Mouse (Mus musculus) heart, embryonic 14.5 days (tissue): ENCODE results near the gene Plch1. TPM values are rescaled to one million over a fixed set of nuclear protein-coding genes. Genes with fewer than 3 reads are reported as not detected.

Experiments used
- ATAC-seq: fragments of 200-750 bp; cut with Nextera tagmentation; 2 replicates; pipeline ENCODE4 v1.8.0; 2017; ENCODE audit warnings: low read depth, moderate TSS enrichment; ENCODE audit not compliant: insufficient number of reproducible peaks, insufficient read depth, low FRiP score
- H3K27ac ChIP-seq, 2 experiments: fragments of 200-500 bp in 1 of 2; fragments of 300-500 bp in 1 of 2; sonication (generic) in 1 of 2; replicated peaks in 1 of 2; 2 replicates each; pipeline ENCODE4 v1.5.1; 2012 to 2014; ENCODE audit warnings: low read depth in 2 of 2, low read length in 2 of 2, control low read depth in 1 of 2, mild to moderate bottlenecking in 1 of 2, mixed read lengths in 1 of 2; ENCODE audit not compliant: control insufficient read depth in 1 of 2, insufficient read depth in 1 of 2
- H3K27me3 ChIP-seq: fragments of 300-500 bp; sonication (generic); 2 replicates; pipeline ENCODE4 v1.6.1; 2014; ENCODE audit warnings: mild to moderate bottlenecking, low read length, control low read depth; ENCODE audit not compliant: control insufficient read depth, insufficient read depth
- H3K36me3 ChIP-seq: fragments of 300-500 bp; sonication (generic); 2 replicates; pipeline ENCODE4 v1.6.1; 2014; ENCODE audit warnings: mild to moderate bottlenecking, control low read depth, low read length, mixed read lengths; ENCODE audit not compliant: control insufficient read depth, insufficient read depth
- H3K4me1 ChIP-seq, 2 experiments: fragments of 200-500 bp in 1 of 2; fragments of 300-500 bp in 1 of 2; sonication (generic) in 1 of 2; 2 replicates each; pipeline ENCODE4 v1.6.1; 2012 to 2014; ENCODE audit warnings: low read length in 2 of 2, control low read depth in 1 of 2, mixed read lengths in 1 of 2; ENCODE audit not compliant: control insufficient read depth in 2 of 2, insufficient read depth in 2 of 2
- H3K4me2 ChIP-seq: fragments of 300-500 bp; sonication (generic); 2 replicates; pipeline ENCODE4 v1.6.1; 2014; ENCODE audit warnings: mild to moderate bottlenecking, low read length
- H3K4me3 ChIP-seq, 2 experiments: fragments of 200-500 bp in 1 of 2; fragments of 300-500 bp in 1 of 2; sonication (generic) in 1 of 2; 2 replicates each; pipeline ENCODE4 v1.5.1; 2012 to 2014; ENCODE audit warnings: low read length in 2 of 2, mild to moderate bottlenecking in 2 of 2, control low read depth in 1 of 2, low read depth in 1 of 2, moderate library complexity in 1 of 2; ENCODE audit not compliant: control insufficient read depth in 1 of 2, insufficient read depth in 1 of 2
- H3K9ac ChIP-seq: fragments of 300-500 bp; sonication (generic); 2 replicates; pipeline ENCODE4 v1.6.1; 2014; ENCODE audit warnings: mild to moderate bottlenecking, low read length
- H3K9me3 ChIP-seq: fragments of 300-500 bp; sonication (generic); 2 replicates; pipeline ENCODE4 v1.6.1; 2016; ENCODE audit warnings: low read length, control low read depth; ENCODE audit not compliant: control insufficient read depth
- WGBS: fragments of 180-500 bp; shearing (Covaris S2); extraction: QIAGEN DNeasy Blood & Tissue Kit; methylation state at CpG from one replicate; pipeline ENCODE4 v1.1.7; 2014; 5-methylcytosine and 5-hydroxymethylcytosine counted together
- polyA plus RNA-seq: library from polyadenylated mRNA; unstranded; fragments of >200 nt; fragmentation: Nextera tagmentation; extraction: Ambion mirVana; gene quantifications from 2 replicates; pipeline ENCODE4 v1.2.1, GENCODE M21; 2014

Plch1 gene
- polyA plus RNA-seq, 1 experiment from 2014 or later, result 0.31 TPM

- no peak overlapping the region for H3K4me2 ChIP-seq
- H3K36me3 ChIP-seq, result no peaks in the 10 kb centered on the region
- no peak for ATAC-seq
- no peaks in the 10 kb centered on the region for H3K4me1 ChIP-seq
- no peaks in the 10 kb centered on the region for H3K9me3 ChIP-seq
- no peak overlapping the region for H3K4me3 ChIP-seq
- no peak overlapping the region for H3K27ac ChIP-seq
- no peak overlapping the region for H3K9ac ChIP-seq
- no peaks in the 10 kb centered on the region for H3K27me3 ChIP-seq
- WGBS, result 73% methylated on average over 4 of the region's 4 CpGs
Observed at GRCm38 (mm10) chr3:63692727-63693126, 206.5 kb downstream of the Plch1 start.

DNA sequence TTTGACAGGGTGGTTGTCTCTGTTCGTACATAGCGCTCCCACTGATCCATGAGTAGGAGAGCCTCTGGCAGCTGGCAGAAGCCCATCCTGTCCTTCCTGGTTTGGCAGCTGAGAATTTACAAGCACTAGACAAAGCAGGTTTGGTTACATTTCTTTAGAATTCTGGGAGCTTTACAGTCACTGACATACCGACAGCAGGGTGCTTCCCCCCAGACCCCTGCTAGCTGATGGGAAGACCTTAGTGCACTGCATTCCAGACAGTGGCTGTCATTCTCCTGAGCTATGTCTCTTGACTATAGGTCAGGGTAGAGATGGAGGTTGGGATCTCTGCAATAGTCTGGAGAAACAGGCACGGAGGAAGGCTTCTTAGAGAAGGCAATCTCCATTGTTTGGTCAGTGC is 230.5 kb downstream of the Plch1 start:
- no peaks in the 10 kb centered on the region for H3K36me3 ChIP-seq
- H3K4me1 ChIP-seq, result no peaks in the 10 kb centered on the region
- H3K27me3 ChIP-seq, result no peaks in the 10 kb centered on the region
- no peak overlapping the region for H3K27ac ChIP-seq
- ATAC-seq, result no peak
- no peak overlapping the region for H3K4me2 ChIP-seq
- H3K4me3 ChIP-seq, result no peak overlapping the region
- 69% methylated on average over 4 of the region's 4 CpGs for WGBS
- H3K9me3 ChIP-seq, result no peaks in the 10 kb centered on the region
- H3K9ac ChIP-seq, result no peak overlapping the region

- Histone ChIP-seq H3K27me3 (no peaks in the 10 kb centered on the region), H3K4me1 (no peaks in the 10 kb centered on the region), H3K4me3 (no peak overlapping the region), H3K9me3 (no peaks in the 10 kb centered on the region), H3K36me3 (no peaks in the 10 kb centered on the region), H3K27ac (no peak overlapping the region), H3K4me2 (no peak overlapping the region), H3K9ac (no peak overlapping the region)
- ATAC-seq, result no peak
- 79% methylated on average over 3 of the region's 3 CpGs for WGBS
Observed at GRCm38 (mm10) chr3:63665307-63665706, 234.0 kb downstream of the Plch1 start.

- Histone ChIP-seq H3K4me3 (no peak overlapping the region), H3K36me3 (no peaks in the 10 kb centered on the region), H3K4me2 (no peak overlapping the region), H3K27ac (no peak overlapping the region), H3K27me3 (no peaks in the 10 kb centered on the region), H3K9ac (no peak overlapping the region), H3K4me1 (no peaks in the 10 kb centered on the region), H3K9me3 (no peaks in the 10 kb centered on the region)
- 74% methylated on average over 6 of the region's 6 CpGs for WGBS
- ATAC-seq, result no peak
Observed at GRCm38 (mm10) chr3:63664575-63665243, 234.6 kb downstream of the Plch1 start.

Other genes starting within 250 kb of the Plch1 start
- 5.3 and 5.8 TPM in 2 replicates for gene E130311K13Rik, start 30.0 kb upstream of the Plch1 start, polyA plus RNA-seq
- 8.2 and 11.3 TPM in 2 replicates for gene Slc33a1, start 65.3 kb upstream of the Plch1 start, polyA plus RNA-seq
- 39.3 and 40.7 TPM in 2 replicates for gene Gmps, start 76.6 kb upstream of the Plch1 start, polyA plus RNA-seq
- gene Vmn2r1, start 182.1 kb upstream of the Plch1 start, polyA plus RNA-seq, result not detected in 2 replicates
- gene Vmn2r2, start 242.5 kb upstream of the Plch1 start, polyA plus RNA-seq, result not detected in 2 replicates